Mouse (Mus musculus): ENCODE data around the gene Dock3. TPM values are rescaled to one million over a fixed set of nuclear protein-coding genes. Genes with fewer than 3 reads are reported as not detected.

Dock3 gene
- total RNA-seq (2022), result 10 to 100 TPM in 2 of 4 experiments, 1 to 10 TPM in 2; 6.1 to 14.8 (median 10.0) TPM

DNA sequence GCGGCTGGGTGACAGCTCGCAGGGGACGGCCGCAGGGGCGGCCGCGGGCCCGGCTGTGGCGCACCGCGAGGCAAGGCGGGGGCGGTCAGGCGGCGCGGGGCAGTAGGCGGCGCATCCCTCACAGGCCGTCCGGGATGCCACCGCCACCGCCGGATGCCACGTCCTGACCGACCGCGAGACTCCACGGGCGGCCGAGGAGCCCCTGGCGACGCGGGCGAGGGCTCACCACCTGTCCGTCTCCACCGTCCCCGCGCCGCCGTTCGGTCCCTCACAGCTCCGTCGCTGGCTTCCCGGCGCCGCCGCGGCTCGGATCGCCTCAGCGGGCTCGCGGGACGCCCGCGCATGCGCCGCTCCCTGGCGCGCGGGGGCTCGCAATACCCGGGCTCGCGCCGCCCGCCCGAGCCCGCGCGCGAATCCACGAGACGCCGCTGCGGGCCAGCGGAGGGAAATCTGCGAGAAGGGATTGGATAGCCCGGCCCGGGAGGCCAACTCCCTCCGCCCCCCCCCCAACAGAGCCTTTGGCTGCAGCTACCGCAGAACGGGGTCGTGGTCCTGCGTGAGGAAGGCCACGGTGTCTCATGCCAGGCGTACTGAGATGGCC, at the start of gene Dock3:
Gene Dock3 (minus strand): TSS at position 371 of the 601 bp plus-strand sequence.
- peak; percentile 26 for DNase-seq

DNA sequence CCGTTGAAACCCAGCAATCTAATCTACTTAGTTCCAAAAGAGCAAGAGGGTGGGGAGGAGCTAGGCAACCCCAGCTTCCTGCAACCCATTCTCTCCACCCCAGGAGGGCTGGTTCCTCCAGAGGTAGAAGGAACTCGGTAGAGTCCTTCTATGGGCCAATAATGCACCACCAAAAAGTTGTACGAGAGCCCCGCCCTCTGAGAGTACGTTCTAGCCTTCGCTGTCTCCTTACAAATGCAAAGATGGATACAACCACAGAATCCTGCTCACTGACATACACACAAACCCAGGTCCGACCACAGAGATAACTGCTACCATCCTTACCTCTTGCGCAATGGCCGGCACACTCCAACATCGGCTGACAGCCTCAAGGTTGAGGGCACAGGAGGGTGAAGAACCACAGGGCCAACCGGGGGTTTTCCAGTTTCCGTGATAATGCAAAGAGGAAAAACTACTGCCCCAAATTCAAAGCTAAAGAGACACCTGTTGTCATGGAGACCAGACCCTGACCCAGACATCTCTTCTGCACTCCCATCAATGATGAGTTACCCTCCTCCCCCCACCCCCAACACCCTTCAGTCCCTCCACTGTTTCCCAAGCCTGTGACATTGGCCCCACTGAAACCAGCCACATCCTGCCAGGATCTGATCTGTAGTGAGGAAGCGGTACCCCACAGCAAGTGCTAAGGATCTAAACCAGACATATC, 48.8 kb upstream of the Dock3 start:
- DNase-seq, result peak; percentile 63

DNA sequence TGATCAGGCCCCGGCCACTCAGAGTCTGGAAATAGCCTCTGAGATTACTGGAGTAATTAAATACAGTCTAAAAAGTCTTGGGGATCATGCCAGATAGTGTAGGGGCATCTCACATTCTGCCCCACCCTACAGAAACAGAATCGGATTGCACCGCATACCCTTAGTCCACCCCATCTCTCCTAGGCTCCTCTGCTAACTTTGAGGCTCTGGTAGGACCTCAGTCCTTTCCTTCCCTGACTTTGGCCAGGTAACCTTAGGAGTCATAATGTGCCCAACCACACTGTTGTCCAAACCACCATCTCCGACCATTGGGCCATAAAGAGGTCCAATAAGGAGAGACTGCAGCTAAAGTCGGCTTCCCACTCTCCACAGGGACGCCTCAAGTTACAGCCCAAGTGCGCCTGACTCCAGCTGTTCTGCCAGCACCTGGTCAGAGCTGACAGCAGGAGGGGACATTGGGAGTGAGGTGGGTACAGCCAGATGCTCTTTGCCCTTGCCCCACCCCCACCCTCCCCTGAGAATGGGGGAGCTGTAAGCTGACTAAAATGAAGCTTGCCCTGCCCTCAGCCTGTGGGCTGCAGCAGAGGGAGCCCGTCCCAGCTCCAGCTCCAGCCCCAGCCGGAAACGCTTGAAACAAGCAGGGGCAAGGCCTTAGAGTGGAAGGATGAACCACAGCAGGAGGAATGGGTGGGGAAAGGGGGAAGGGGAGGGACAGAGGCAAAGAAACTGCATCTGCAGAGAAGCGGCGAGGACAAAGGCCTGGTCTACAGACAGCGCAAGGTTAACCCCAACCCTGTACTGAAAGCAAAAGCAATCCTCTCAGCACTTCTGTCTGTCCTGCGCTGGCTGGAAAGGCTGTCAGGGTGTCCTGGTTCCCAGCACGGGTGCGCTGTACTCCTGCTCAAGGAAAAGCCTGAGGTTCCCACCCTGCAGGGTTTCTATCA, 47.9 kb upstream of the Dock3 start:
- DNase-seq, result no peak

DNA sequence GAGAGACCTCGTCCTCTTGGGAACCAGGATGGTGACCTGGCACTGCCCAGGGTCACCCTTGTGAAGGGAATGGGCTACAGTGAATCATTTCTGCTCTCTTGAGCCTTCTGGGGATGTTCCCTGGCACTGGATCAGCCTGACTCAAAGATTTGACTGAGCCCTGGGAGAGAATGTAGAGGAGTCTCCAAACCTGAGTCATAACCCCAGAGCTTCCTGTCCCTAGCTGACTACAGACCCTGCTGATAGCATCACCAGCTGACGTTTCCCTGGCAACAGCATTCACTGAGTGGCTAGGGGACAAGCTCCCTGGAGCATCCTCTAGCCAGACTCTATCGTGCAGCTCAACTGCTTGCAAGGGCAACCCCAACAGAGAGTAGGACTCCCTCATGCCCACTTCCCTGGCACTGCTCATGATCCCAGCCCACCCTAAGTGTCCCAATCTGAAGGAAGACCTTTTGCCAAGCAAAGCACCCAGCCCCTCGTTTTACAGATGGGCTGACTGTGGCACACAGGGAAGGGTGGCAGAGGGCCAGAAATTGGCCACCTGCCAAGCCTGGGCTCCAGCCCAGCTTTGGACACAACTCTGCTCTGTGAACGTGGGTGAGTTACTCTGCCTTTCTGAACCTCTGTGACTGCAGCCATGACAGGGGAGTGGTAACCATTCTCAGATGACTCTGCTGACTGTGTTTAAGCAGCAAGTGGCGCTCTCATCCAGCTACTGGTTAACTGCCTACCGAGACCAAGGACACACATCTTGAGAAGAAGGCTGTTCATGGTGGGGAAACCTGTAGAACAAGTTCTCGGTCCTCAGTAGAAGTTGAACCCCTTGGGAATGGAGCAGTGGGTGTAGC, 47.0 kb upstream of the Dock3 start:
- peak; percentile 87 for DNase-seq

DNA sequence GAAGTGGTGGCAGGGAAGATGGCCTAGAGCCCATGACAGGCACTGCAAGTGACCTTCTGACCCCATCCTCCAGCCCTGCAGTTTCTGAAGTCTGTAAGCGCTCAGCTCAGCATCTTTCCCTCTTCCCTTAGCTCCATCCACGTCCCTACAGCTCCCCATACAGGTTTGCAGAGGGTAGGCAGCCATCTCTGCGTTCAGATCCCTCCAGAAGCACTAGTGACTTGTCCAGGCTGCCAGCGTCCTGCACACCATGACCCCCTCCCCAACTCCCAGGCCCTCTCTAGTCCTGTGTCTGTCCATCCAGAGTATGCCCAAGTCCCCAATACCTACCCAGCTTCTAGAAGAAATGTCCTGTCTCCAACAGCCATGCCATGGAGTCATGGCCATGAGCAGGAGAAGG, 46.4 kb upstream of the Dock3 start:
- DNase-seq, result no peak

DNA sequence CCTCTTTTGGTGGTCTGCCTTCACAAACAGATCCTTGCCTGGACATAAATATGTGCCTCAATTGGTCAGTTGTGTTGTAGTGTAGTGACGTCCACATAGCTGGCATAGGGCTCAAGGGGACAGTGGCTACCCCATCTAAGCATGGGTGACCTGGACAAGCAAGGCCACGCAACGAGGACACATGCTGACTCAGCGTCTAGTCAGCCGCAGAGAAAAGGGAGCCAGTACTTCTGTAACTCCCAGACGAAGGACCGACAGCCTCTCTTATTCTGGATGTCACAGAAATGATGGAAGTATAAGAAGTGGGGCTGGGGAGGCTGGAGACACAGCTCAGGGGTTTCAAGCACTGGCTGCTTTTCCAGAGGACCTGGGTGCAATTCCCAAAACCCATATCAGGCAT, 45.9 kb upstream of the Dock3 start:
- DNase-seq, result peak; percentile 80

DNA sequence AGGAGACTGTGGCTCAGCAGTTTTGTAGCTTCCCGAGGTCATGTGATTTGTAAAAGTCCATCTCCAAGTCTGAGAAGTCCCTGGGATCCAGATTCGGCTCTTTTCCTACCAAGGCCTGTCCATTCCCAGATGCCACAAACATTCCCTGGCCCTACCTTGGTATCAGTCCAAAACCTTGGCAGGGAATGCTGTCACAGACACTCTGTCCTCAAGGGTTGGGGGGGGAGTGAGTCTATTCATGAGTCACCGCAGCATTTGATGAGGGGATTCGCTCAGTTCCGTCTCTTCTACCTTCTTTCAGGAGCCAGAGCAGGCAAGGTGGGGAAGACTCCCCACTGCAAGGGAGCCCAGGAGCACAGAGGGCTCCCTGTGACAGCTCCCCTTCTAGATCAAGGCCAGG, 44.0 kb upstream of the Dock3 start:
- peak; percentile 67 for DNase-seq

DNA sequence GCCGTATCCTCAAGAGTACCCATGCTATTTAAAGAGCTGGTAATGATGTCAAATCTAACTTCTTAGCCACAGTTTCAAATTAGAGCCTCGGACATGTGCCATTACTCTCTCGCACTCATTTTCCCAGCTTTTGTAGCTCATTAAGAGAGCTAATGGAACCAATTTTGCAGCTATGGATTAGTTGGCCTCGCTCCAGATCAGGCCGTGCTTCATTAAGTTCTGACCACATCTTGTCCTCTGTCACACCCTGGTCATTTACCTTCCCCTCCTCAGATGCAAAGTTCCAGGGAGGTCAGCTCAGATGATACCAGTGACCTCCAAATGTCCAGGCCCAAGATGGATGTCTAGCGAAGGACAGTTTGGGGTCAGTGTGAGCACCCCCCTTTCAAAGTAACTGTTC, 43.0 kb upstream of the Dock3 start:
- no peak for DNase-seq

DNA sequence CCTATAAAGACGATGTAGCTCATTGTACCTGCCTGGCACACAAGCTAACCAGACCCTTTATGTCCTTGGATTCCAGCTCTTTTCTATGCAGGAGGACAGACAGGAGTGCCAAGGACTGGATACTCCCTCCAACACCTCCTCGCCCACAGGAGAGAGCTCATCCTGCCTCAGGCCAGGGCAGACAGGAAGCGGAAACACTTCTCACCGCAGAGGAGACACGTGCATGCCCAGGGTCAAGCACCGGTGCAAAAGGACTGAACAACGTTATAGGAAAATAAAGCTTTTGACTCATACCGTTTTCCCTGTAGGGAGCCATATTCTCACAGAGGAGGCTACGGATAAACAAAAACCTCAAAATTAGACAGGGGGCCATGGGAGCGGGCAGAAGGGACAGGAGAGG, 41.5 kb upstream of the Dock3 start:
- DNase-seq, result no peak

DNA sequence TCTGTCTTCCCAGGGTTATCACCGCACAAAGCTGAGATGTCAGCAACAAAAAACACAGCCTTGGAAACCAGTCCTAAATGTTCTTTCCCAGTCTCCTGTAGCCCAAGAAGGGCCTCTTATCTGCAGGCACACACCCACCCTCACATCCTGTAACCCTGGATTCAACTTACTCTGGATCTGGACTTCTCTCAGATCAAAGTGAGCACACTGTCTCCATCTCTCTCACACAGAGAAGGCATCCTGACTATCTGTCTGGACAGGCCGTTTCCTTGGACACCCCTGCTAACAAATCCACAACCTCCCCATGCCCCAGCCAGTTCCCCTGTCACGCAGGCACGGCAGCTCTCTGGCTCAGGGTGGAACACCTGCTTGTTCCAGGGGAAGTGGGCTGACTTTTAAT, 40.6 kb upstream of the Dock3 start:
- DNase-seq, result no peak

DNA sequence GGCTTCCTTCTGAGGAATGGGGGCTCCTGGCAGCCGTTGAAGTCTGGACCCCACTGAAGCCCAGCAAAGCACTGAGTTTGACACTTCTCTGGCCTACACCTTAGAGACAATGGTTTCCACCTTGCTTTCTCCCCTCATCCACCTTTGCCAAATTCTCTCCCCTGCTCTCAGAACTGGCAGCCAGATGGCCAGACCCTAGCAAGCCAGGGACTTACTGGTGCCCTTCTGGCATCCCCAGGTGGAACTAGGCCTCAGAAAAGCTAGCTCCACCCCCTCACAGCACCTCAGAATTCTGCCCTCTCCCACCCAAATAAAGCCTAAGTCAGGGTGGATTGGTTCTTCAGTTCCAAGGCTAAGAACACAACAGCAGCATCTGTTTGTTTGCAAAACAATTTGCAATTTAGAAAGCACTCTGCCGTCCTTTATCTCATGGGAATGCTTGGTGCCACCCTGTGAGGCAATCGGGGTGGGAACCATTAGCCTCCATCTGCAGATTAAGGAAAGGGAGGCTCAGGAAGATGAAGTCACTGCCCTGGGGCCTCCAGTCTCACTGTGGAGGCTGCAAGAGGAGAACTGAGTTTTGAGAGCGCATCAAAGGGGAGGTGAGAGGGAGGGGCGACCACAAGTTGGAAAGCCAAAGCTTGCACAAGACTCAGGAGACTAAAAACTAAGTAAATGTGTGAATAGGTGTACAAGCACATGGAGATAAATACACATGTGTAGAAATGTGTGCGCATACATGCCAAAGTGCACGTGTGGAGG, 39.6 kb upstream of the Dock3 start:
- no peak for DNase-seq

DNA sequence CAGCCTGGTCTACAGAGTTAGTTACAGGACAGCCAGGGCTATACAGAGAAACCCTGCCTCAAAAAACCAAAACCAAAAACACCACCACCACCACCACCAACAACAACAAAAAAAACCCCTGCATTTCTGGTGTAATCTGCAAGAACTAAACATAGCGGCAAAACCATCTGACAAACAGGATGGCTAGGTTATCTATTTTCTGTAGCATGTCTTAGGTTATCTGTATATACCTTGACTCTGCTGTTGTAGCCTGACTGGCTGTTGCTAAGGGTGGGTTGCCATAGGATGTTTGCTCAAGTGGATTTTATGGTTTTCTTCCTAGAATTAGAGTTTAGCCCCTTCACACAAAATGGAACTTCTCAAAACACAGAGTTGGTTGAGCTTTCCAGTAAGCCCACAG, 38.1 kb upstream of the Dock3 start:
- DNase-seq, result no peak

DNA sequence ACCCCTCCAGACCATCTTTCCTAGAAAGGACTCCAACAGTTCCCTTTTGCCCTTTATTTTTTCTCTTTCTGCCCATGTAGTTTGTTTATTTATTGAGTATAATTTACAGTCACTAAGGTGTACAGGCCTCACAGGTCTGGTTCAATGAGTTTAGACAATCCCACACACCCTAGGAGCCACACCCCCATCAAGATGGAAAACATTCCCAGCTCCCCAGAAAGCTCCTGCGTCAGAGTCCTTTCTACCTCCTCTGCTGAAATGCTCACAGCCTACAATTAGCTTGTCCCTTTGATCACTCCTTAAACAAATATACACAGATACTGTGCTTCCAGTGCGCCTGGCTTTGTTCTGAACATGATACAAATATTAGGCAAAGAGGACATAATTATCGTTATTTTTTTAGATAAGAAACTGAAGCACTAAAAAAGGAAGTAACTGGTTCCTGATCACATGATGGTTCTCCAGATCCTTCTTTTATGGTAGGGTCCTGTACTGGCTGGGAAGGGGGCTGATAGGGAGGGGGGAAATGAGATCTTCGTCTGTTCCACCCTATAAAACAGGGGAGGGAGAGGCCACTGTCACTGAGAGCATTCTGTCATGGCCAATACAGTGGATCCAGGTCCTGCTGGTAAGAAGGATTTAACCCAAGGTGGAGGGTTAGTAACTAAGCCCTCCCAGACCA, 36.2 kb upstream of the Dock3 start:
- no peak for DNase-seq

DNA sequence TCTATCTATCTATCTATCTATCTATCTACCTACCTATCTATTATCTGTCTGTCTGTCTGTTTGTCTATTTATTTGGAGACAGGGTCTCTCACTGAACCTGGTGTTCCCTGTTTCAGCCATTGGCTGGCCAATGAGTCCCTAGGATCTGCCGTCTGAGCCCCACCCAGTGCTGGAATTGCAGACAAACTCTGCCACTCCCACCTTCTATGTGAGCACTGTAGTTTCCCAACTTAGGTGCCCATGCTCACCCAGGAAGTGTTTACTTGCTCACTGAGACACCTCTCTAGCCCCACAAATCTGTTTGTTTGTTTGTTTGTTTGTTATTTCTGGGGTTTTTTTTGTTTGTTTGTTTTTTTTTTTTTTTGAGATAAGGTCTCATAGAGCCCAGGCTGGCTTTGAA, 35.3 kb upstream of the Dock3 start:
- DNase-seq, result no peak

DNA sequence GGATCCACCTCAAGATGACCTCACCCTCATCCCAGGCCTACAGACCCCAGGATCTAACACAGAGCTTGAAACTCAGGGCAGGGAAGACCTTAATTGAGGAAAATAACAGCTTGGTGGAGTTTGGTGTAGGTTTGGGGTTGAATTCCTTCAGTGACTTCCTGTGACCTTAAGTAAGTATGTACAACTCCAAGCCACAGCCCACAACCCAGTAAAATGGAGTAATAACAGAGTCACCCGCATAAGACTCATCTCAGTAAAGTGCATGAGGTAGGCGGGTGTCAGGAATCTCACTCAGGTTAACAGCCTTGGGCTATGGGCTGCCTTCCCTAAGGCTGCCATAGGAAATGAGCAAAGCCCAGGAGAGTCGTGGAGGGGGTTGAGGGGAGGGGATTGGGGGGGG, 33.0 kb upstream of the Dock3 start:
- no peak for DNase-seq

DNA sequence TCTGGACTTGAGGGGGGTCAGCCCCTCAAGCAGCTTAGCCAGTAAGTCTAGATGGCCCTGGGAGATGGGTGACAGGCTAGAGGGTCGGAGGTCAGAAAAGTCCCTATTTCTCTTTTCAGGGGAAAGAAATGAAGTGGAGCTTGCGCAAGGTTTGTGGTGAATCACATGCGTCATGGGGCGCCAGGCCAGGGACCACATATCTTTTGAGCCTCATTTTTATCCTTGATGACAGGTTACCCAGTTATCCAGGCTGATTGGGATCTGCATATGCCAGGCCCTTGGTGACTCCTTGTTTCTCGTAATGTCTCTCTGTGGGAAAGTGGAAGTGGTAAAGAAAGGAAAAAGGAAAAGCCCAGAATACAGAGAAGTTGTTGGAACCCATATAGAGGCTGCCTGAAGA, 32.2 kb upstream of the Dock3 start:
- DNase-seq, result peak; percentile 84

DNA sequence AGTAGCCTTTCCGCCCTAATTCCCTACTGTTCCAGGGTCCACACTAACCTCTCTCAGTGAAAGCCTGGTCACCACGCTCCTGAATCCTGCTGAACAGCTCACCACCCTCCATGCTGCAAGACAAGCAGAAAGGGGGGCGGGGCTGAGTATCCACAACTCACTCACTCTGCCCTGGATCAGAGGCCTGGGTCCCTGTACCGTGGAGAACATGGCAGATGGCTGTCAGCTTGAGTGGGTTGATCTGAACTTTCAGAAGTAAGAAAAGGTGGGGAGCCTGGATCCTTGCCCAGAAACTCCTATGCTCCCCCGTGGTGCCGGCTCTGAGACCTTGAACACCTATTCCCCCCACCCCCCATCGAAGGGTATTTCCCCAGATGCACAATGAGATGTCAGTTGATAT, 30.7 kb upstream of the Dock3 start:
- DNase-seq, result no peak

DNA sequence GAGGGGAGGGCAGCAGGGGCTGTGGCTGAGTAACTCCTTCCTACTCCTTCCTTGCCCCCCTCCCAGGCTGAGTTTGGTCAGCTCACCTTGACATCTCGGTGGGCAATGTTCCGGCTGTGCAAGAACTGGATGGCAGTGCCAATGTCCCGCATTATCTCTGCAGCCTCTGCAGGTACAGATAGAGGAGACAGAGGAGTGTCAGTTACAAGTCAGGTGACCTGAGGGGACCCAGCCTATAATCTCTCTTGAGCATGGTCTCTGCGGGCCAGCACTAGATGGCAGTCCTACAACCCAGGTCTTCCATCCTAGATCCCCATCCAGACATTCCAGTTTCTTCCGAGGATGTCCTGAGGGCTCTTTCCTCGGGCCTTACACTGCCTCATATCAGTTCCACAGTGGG, 30.1 kb upstream of the Dock3 start:
- DNase-seq, result no peak

DNA sequence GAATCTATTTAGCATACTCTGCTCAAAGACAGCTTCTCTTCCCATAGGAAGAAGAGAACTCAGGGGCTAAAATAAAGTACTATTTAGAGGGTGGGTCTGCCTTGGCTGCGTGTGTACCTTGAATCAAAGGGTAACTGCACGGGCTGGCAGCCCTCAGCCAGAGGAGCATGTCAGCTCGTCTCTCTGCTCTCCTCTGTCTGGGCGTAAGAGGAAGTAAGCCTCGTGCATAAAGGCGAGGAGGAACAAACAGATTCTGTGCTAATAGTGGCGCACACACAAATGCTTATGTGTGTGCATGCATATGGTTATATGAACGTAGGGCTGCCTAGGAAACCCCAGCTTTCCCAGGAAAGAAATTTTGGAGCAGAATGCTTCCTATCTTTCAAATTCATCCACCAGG, 29.1 kb upstream of the Dock3 start:
- DNase-seq, result no peak

DNA sequence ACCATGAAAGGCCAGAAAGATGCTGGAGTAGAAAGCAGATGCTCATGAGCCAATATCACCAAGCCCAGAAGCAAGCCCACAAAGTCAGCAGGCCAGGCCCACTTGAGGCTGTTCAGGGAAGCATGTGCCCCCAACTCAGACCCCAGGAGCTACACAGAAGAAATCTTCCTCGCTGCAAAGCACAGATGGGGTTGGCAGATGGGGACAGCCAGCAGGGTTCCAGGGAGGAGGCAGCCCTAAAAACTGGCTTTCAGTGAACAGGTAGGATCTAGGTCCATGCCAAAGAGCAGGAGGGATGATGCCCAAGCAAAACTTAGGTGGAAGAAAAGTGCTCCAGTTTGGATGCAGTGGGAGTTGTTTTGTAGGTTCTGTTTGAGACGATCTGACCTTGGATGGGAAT, 28.7 kb upstream of the Dock3 start:
- no peak for DNase-seq

DNA sequence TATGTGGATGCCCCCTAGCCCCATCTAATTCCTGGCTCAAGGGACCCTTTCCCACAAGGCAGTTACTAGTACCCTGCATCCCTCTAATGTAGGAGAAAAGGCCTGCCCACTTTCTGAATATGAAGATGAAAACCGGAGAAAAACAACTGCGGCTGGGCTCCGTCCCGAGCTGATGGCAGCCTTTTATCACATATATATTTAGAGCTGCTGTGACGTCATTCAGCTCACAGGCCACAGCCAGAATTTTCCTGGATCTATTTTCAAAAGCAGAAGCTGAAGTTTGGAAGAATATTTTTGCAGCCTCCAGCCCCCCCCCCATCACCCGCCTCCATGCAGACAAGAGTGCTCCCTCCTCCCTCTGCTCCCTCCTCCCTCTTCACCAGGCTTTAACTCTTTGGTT, 27.9 kb upstream of the Dock3 start:
- no peak for DNase-seq
